ENCODE assay signal across 17 mouse cellular contexts in genomic region chr4:63467338-63467737, GRCm38 (mm10). TPM values are rescaled to one million over a fixed set of nuclear protein-coding genes. Genes with fewer than 3 reads are reported as not detected.
DNase-seq lines count a peak whose midpoint lies in the region; ATAC-seq lines count a peak whose summit lies in the region.
"Had no signal": no experiment of that assay in that cellular context is flagged by ENCODE, and none has a peak within 500 bp of the region (broad histone marks: within the 10 kb centered on the region; RNA-seq: fewer than 3 reads in every experiment).

No protein-coding gene starts in this region.

- no peak overlapping the region for H3K4me3 ChIP-seq in hindbrain, embryonic 13.5 days
- no peak overlapping the region for H3K4me3 ChIP-seq in hindbrain, embryonic 12.5 days
- no peak overlapping the region for H3K4me3 ChIP-seq in hindbrain, embryonic 15.5 days
- H3K4me3 ChIP-seq: limb, embryonic 15.5 days; lung, embryonic 15.5 days; midbrain, embryonic 15.5 days had no signal

- H3K27ac ChIP-seq in hindbrain, embryonic 13.5 days, result no peak overlapping the region
- H3K27ac ChIP-seq in hindbrain, embryonic 12.5 days, result no peak overlapping the region
- no peak overlapping the region for H3K27ac ChIP-seq in hindbrain, embryonic 15.5 days (replicated peaks)
- H3K27ac ChIP-seq: limb, embryonic 15.5 days; lung, embryonic 15.5 days; midbrain, embryonic 15.5 days had no signal

- H3K4me1 ChIP-seq in hindbrain, embryonic 13.5 days (replicated peaks), result peaks cover 10% of the 10 kb centered on the region
- peaks cover 10% of the 10 kb centered on the region; the same call in 1 of the 2 replicates for H3K4me1 ChIP-seq in hindbrain, embryonic 12.5 days
- 0 out of 2 replicates have a peak, but pooled peaks cover 3% of the 10 kb centered on the region for H3K4me1 ChIP-seq in hindbrain, embryonic 15.5 days (replicated peaks)
- H3K4me1 ChIP-seq: limb, embryonic 15.5 days; lung, embryonic 15.5 days; midbrain, embryonic 15.5 days had no signal

- 36% methylated on average over 9 of the region's 10 CpGs for WGBS in hindbrain, embryonic 13.5 days
- WGBS in hindbrain, embryonic 12.5 days, result 36% methylated on average over 9 of the region's 10 CpGs
- 58% methylated on average over 9 of the region's 10 CpGs for WGBS in hindbrain, embryonic 15.5 days

- H3K27me3 ChIP-seq in hindbrain, embryonic 13.5 days, result 0 out of 2 replicates have a peak, but pooled peaks cover 4% of the 10 kb centered on the region
- no peaks in the 10 kb centered on the region; the same call in 1 of the 2 replicates for H3K27me3 ChIP-seq in hindbrain, embryonic 12.5 days
- no peaks in the 10 kb centered on the region for H3K27me3 ChIP-seq in hindbrain, embryonic 15.5 days
- H3K27me3 ChIP-seq: limb, embryonic 15.5 days; lung, embryonic 15.5 days; midbrain, embryonic 15.5 days; Patski had no signal

- H3K36me3 ChIP-seq in hindbrain, embryonic 13.5 days, result no peaks in the 10 kb centered on the region; the same call in 1 of the 2 replicates
- H3K36me3 ChIP-seq in hindbrain, embryonic 12.5 days, result 0 out of 2 replicates have a peak, but pooled peaks cover 5% of the 10 kb centered on the region
- no peaks in the 10 kb centered on the region for H3K36me3 ChIP-seq in hindbrain, embryonic 15.5 days
- H3K36me3 ChIP-seq: lung, embryonic 15.5 days; midbrain, embryonic 15.5 days had no signal

- H3K9me3 ChIP-seq in hindbrain, embryonic 13.5 days, result no peaks in the 10 kb centered on the region
- no peaks in the 10 kb centered on the region for H3K9me3 ChIP-seq in hindbrain, embryonic 12.5 days (replicated peaks)
- no peaks in the 10 kb centered on the region for H3K9me3 ChIP-seq in hindbrain, embryonic 15.5 days
- H3K9me3 ChIP-seq: limb, embryonic 15.5 days; lung, embryonic 15.5 days; midbrain, embryonic 15.5 days had no signal

- DNase-seq in adrenal gland, adult 8-10 months, result peak; percentile 40
- no peak for DNase-seq in adrenal gland, postnatal 4 days (ENCODE audit: low spot score in 2 of 2)
- peak; percentile 37 for DNase-seq in embryo, embryonic 11 days
- DNase-seq in B cell, adult 2 months, result no peak
- DNase-seq: cerebellum, adult 9-10 months; kidney, postnatal 14 days; layer of hippocampus, adult 9-11 months; retina, postnatal 1 day; thymus, adult 18-20 months had no signal

- H3K9ac ChIP-seq in hindbrain, embryonic 13.5 days, result no peak overlapping the region
- H3K9ac ChIP-seq in hindbrain, embryonic 12.5 days, result no peak overlapping the region
- H3K9ac ChIP-seq in hindbrain, embryonic 15.5 days, result no peak overlapping the region
- H3K9ac ChIP-seq: limb, embryonic 15.5 days; lung, embryonic 15.5 days; midbrain, embryonic 15.5 days had no signal

- ATAC-seq in hindbrain, embryonic 13.5 days (ENCODE audit: low FRiP score), result 0 out of 2 replicates have a peak, but pooled peaks have one; percentile 32
- ATAC-seq in hindbrain, embryonic 12.5 days (ENCODE audit: low FRiP score), result no peak
- peak; percentile 46; the same call in 1 of the 2 replicates for ATAC-seq in hindbrain, embryonic 15.5 days (ENCODE audit: low FRiP score, low read depth)
- ATAC-seq in erythroblast, adult 5-6 weeks (replicated peaks; ENCODE audit: low FRiP score, poor library complexity, severe bottlenecking), result no peak
- ATAC-seq: midbrain, embryonic 15.5 days; Patski had no signal

- H3K4me2 ChIP-seq in hindbrain, embryonic 13.5 days, result no peak overlapping the region
- no peak overlapping the region for H3K4me2 ChIP-seq in hindbrain, embryonic 12.5 days (replicated peaks)
- H3K4me2 ChIP-seq in hindbrain, embryonic 15.5 days, result no peak overlapping the region
- H3K4me2 ChIP-seq: limb, embryonic 15.5 days; lung, embryonic 15.5 days; midbrain, embryonic 15.5 days had no signal

RNA-seq across cellular contexts. Expression of gene Whrn, which starts 28.5 kb away (rescaled TPM):
- 10 to 100 TPM; 56.7 to 95.9 (median 78.5) TPM for total RNA-seq in adrenal gland, adult 8-10 months (2022)
- total RNA-seq in adrenal gland, postnatal 4 days (2021), result 10 to 100 TPM; 22.6 to 26.4 TPM
- polyA plus RNA-seq in hindbrain, embryonic 13.5 days (2015; fragmentation: Nextera tagmentation; extraction: Ambion mirVana), result 5.3 and 5.6 TPM in 2 replicates
- polyA plus RNA-seq in hindbrain, embryonic 12.5 days (2016; fragmentation: Nextera tagmentation; extraction: Ambion mirVana), result 10.6 and 10.8 TPM in 2 replicates
- 6.9 and 7.1 TPM in 2 replicates for polyA plus RNA-seq in hindbrain, embryonic 15.5 days (2015; fragmentation: Nextera tagmentation; extraction: Ambion mirVana)
- 0.38 TPM in 1 of 2 replicates, not detected in the other for total RNA-seq in erythroblast, adult 5-6 weeks (2015; ENCODE audit: low replicate concordance)
- total RNA-seq in erythroblast, adult 5-6 weeks (2017; ENCODE audit: low replicate concordance), result not detected in 2 replicates

Comparison
In these comparisons a context has a peak if more than half of its experiments do, and no peak if none do; other contexts are left out.
1. DNase-seq: peak in adrenal gland, adult 8-10 months (single experiment) and embryo, embryonic 11 days (single experiment); none in adrenal gland, postnatal 4 days (0 of 2) and B cell, adult 2 months (0 of 2).
2. ATAC-seq: peak in hindbrain, embryonic 13.5 days (single experiment) and hindbrain, embryonic 15.5 days (single experiment); none in hindbrain, embryonic 12.5 days (single experiment) and erythroblast, adult 5-6 weeks (single experiment).
3. RNA of gene Whrn, which starts 28.5 kb away (total RNA-seq): 56.7 to 95.9 TPM in adrenal gland, adult 8-10 months and 22.6 to 26.4 TPM in adrenal gland, postnatal 4 days; 0.38 TPM in erythroblast, adult 5-6 weeks; every median in the first group is over 10 times any median in the second.